Mouse (Mus musculus): ENCODE measurements around the gene Rnf220.

Rnf220 gene

GRCm38 (mm10) chr4:117341282-117341681, 155.6 kb downstream of the Rnf220 start:
- DNase-seq (ENCODE audit: low read depth): no peak

GRCm38 (mm10) chr4:117339796-117340195, 157.1 kb downstream of the Rnf220 start:
- no peak for DNase-seq (ENCODE audit: low read depth)

DNA sequence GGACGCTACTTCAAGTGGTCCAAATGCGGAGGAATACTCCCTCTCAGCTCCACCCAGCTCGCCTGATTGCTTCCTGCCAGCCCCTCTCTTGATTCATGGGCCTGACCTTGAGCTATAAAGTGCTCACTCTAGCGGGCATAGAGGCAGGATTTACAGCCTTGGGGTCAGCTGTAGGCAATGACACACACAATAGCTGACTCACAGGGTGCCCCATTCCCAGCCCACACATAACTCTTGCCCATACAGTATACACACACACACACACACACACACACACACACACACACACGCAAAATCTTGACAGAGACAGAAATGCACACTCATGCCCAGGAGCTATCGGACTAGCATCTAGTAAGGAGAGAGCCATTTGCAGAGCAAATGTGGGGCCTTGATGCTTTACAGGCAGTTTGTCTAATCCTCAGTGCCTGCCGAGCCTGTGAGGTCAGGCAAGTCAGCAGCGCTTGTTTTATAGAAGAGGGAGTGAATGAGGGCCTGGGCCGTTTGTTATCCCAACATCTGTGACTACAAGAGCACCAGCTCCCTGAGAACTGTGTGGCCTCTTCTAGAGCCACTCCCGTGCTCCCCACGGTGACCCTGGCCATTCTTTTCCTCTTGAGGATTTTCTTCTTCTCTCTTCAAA, 165.9 kb downstream of the Rnf220 start:
- DNase-seq (ENCODE audit: low read depth): no peak

GRCm38 (mm10) chr4:117330132-117330531, 166.7 kb downstream of the Rnf220 start:
- DNase-seq (ENCODE audit: low read depth): no peak

DNA sequence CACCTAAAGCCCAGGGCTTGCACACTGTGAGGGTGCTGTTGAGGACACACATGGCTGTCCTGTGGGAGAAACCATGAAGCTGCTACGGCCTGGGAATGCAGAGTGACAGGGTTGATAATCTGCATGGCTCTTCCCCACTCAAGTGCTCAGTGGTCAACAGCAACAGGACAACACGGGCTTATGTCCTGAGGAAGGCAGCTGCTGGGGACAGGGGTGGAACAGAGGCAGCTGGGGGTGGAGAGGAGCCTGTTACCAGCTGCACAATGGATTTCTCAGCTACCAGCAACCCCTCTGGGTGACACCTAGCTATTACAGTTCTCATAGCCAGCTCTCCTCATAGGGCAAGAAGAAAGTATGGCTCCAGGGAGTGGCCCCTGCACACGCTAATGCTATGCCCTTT, 169.9 kb downstream of the Rnf220 start:
- no peak for DNase-seq (ENCODE audit: low read depth)

GRCm38 (mm10) chr4:117325076-117325475, 171.8 kb downstream of the Rnf220 start:
- no peak for DNase-seq (ENCODE audit: low read depth)

DNA sequence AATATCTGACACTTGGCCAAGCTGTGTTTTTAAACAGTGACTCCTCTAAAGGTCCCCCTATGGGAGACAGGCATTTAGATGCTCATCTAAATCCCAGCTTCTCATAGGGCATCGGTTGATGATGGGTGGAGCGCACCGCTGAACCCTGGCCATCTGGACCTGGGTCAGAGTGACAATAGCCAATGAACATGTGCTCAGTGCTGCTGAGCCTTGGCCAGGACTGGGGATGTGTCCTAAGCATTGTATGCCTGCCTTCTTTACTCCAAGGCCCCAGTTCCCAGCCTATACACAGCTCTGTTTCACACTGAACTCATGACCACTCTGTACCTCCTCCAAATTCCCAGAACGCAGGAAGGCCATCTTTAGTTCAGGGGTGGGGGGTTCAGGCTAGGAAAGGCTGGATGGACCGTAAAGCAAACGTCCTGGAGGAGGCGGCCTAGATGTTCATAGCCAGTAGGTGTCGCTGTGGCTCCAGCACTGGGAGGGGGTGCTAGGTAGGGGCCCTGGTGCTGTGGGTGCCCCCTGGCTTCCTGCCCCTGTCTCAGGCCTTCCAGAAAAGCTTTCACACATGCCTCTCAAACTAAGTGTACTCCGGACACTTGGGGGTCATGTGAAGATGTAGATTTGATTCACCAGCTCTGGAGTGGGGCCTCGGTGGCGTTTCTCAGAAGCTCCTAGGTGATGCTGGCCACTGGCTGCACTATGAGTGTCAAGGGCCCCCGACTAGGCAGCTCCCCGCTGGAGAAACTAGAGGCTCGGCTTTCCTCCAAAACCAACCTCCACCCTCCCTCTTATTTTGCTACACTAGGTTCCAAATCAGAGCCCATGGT, 173.1 kb downstream of the Rnf220 start:
- DNase-seq (ENCODE audit: low read depth): no peak

- no peak for DNase-seq (ENCODE audit: low read depth)
Measured at GRCm38 (mm10) chr4:117321011-117321410, 175.8 kb downstream of the Rnf220 start.

DNA sequence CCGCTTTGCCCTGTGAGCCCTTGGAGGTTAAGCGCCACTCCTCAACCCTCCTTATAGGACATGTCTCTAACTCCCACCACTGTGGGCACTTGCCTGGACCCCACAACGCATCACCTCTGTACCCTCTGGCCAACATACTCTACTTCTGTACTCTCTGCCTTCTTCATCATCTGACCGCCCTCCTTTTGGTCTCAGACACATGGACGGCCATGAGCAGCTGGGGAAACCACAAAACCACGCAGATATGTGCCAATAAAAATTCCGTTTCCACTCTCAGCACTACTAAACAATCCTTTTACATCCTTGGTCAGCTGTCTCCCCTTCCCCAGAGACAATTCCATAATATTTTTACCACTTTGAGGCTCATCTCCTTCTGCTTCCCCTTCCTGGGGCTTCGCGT, 178.3 kb downstream of the Rnf220 start:
- DNase-seq (ENCODE audit: low read depth): no peak

GRCm38 (mm10) chr4:117317701-117318190, 179.1 kb downstream of the Rnf220 start:
- no peak for DNase-seq (ENCODE audit: low read depth)

DNA sequence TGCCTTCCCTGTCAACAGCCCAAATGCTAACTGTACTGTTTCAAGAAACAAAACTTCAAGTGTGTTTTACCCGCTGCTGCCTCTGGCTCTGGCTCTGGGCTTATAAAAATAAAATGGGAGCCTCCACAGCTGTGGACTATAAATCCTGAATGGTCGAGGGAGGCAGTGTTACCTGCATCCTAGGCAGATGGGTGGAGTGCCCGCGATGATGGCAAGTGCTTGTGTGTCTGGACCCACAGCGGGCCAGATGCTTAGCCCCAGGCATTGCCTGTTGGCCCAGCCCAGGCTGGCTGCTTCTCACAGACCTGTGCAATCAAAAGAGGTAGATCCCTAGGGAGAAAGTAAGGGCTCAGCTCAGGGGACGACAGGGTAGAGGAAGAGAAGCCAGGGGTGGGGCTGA, 180.1 kb downstream of the Rnf220 start:
- DNase-seq (ENCODE audit: low read depth): no peak

DNA sequence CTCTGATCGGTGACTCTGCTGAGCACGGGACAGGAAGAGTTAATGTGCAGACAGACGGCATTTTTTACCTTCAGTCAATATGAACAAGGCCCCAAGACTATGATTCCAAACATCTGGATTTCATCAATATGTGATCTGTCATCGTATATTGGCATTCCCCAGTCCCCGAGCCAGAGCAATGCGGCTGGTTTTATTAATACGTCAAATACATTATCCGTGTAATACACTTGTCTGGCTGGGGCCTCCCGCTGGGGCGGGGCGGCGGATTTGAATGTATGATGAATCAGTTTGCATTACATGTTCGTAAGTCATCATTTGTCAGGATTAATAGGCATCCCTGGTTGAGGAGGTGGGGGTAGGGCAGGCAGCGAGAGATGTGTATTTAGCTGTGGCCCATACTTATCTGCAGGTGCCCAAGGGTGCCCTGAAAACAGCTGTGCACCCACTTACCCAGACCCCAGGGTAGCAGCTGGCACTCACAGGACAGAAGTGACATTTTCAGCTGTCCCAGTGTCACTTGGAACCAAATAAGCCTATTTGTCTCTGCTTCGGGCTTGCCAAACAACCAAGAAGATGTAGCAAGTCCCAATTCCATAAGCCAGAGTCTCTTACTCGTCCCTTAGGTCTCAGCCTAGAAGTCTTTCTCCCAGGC, 181.9 kb downstream of the Rnf220 start:
- no peak for DNase-seq (ENCODE audit: low read depth)

DNA sequence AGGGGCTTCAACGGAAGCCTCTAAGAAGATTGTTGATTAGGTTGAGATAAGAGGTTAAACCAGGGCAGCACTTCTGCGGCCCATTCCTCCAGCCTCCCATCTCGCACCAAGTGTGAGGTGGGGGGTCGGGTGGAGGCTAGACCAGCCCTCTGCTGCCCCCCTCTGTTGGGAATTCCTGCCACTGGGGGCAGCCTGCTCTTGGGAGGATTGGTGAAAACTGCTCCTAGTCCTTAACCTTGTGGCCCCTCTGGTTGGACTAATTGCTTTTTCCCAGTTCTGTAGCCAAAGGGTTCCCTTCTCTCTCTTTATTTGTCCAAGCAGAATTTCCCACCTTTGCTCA, 183.8 kb downstream of the Rnf220 start:
- no peak for DNase-seq (ENCODE audit: low read depth)

DNA sequence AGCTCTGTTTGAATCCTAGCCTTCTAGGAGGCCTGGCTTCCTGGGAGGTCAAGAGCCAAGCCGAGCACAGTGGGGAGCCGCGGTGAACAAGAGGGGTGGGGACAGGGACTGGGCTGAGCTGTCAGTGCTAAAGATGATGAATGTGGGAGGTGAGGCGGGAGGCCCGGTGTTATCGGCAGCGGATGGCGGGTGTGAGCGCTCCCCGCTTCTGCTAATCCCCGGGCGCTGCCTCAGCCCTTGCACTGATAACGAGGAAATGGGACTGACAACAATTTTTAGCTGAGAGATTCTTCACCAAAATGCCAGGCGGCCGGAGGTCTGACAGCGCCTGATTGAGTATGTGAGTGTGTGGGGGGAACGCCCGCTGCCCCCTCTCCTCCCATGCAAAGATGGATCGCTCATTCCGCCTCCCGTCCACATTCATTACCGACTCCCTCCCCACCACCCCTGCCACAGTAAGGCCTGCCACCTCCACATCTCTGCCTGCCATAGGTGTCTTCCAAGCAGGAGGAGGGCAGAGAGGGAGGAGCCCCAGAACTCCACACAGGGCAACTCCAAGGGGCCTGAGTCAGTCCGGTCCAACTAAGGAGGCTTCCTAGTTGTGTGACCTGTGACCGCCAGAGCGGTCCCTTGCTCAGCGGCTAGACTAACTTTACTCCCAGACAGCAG, 184.3 kb downstream of the Rnf220 start:
- no peak for DNase-seq (ENCODE audit: low read depth)

- DNase-seq (ENCODE audit: low read depth): no peak
Measured at GRCm38 (mm10) chr4:117311891-117312290, 185.0 kb downstream of the Rnf220 start.

- no peak for DNase-seq (ENCODE audit: low read depth)
Measured at GRCm38 (mm10) chr4:117309427-117309826, 187.4 kb downstream of the Rnf220 start.

DNA sequence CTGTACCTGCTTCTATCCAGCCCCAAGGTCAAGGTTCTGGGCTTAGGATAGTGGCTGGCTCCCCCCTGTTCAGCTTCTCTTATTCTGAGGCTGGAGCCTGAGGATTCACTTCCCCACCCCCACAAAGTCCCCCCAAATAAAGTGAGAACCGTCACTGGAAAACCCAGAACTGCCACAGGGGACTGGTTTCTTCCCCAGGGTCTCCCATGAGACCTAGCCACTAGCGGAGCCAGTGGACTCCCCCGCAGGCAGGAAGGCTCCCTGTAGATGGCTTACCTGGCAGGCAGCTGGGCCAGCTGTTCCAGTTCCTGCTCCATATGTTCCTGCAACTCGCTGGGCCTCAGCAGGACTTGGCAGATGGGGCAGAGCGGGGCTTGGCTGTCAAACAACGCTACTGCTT, 189.6 kb downstream of the Rnf220 start:
- DNase-seq (ENCODE audit: low read depth): no peak

DNA sequence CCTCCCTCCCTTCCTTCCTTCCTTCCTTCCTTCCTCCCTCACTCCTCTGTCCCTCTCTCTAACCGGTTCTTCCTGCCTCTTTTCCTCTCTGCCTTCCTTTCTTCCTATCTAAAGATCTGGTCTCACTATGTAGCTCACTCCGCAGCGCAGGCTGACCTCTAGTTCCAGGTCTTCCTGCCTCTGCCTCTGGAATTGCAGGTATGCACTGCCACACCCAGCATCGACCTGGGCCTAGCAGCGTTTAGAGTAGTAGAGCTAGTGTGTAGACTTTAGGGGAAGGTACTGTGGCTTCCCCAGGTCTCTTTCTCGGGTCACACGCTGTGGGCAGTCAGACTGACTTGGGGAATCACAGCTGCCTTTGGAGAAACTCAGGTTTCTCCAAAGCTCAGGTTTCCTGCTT, 191.4 kb downstream of the Rnf220 start:
- no peak for DNase-seq (ENCODE audit: low read depth)

- DNase-seq (ENCODE audit: low read depth): no peak
Measured at GRCm38 (mm10) chr4:117304239-117305025, 192.4 kb downstream of the Rnf220 start.

- no peak for DNase-seq (ENCODE audit: low read depth)
Measured at GRCm38 (mm10) chr4:117303581-117304238, 193.1 kb downstream of the Rnf220 start.
